Mouse (Mus musculus): ENCODE results near the gene Hist2h2ac.

DNA sequence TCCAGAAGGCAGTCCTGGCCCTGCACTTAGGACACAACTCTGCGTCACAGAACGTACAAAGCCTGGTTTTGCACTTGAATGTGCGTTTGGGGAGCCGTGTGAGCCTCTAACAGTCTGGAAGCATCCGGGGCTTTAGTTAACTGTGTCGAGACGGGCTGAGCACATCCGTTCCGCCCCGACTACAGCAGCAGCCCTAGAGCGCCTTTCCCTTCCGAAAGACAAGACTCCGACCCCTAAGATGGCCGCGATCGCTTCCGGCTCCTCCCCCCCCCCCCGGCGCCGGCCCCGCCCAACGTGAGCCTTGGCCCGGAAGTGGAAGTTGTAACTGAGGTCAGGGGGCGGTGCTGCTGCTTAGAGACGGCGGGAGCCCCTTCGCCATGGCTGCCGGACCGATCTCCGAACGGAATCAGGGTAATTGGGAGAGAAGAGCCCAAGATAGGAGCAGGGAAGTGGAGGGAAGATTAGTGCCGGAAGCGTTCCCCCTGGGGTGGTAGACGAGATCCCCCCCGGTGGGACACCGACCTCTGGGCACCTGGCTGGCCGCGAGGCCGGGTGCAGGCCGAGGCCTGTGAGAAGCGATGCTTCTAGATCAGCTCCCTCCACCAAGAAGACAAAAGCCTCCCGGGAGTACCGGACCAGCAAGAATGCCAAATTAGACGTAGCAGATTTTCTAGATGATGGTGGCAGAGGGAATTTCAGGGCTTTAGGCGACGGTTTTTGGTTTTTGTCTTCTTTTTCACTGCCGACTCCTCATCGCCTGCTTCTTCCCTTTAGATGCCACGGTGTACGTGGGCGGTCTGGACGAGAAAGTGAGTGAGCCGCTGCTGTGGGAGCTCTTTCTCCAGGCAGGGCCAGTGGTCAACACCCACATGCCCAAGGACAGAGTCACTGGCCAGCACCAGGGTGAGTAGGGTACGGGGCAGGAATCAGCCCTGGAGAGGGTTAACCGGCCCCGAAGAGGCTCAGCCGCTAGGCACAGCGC is 48.2 kb downstream of the Hist2h2ac start, which contains the start of gene Sf3b4:
- peak; percentile 68 for TF ChIP-seq POLR2A (IDR thresholded peaks at IDR 0.05; ENCODE audit: insufficient read depth, low read length)
- TF ChIP-seq CTCF (IDR thresholded peaks at IDR 0.05; ENCODE audit: low read depth, low read length), result no peak

All from ES-Bruce4 (cell line).